Mouse (Mus musculus): Measurements from ENCODE around the gene Rasgef1a. TPM values are rescaled to one million over a fixed set of nuclear protein-coding genes. Genes with fewer than 3 reads are reported as not detected.

Rasgef1a gene
- polyA plus RNA-seq, 2 experiments, result 0.15 TPM; not detected in 1

DNA sequence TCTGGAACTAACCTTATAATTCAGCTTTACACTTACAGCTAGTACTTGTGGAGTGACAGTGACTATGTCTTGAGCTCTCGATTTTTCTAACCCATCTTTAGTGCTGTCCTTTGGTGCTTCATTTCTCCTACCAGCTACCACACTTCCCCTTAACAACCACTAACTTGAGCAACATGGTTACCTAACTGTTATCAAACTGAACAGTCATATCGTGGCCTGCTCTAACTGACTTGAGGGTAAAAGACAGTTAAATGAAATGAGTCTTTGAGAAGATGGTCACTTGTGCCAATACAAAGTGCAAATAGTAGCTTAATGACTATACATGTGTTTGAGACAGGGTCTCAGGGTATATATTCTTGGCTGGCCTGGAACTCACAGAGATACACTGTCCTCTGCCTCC lies 125.9 kb downstream of the Rasgef1a start:
- no peak overlapping the region for H3K9ac ChIP-seq (ENCODE audit: low read depth, low read length, severe bottlenecking)
- no peaks in the 10 kb centered on the region for H3K4me1 ChIP-seq (ENCODE audit: control insufficient read depth, insufficient read depth, low read length)
- no peak overlapping the region for H3K4me2 ChIP-seq (replicated peaks; ENCODE audit: low read depth, low read length, severe bottlenecking)
- TF ChIP-seq POLR2A (IDR thresholded peaks at IDR 0.05; ENCODE audit: borderline replicate concordance, extremely low read depth, insufficient read depth, insufficient read length), result no peak
- no peaks in the 10 kb centered on the region for H3K9me3 ChIP-seq (ENCODE audit: control insufficient read depth, low read length)
- H3K27me3 ChIP-seq (ENCODE audit: control insufficient read depth, insufficient read depth, low read length), result no peaks in the 10 kb centered on the region
- ATAC-seq (ENCODE audit: low FRiP score, low read depth), result no peak
- H3K4me3 ChIP-seq (replicated peaks; ENCODE audit: low read length), result no peak overlapping the region
- no peak for DNase-seq (ENCODE audit: low spot score)
- no peaks in the 10 kb centered on the region for H3K36me3 ChIP-seq (ENCODE audit: control insufficient read depth, insufficient read depth, low read length)
- no peak overlapping the region for H3K27ac ChIP-seq (replicated peaks; ENCODE audit: low read depth, low read length)
- 77% methylated on average over 2 of the region's 2 CpGs for WGBS

DNA sequence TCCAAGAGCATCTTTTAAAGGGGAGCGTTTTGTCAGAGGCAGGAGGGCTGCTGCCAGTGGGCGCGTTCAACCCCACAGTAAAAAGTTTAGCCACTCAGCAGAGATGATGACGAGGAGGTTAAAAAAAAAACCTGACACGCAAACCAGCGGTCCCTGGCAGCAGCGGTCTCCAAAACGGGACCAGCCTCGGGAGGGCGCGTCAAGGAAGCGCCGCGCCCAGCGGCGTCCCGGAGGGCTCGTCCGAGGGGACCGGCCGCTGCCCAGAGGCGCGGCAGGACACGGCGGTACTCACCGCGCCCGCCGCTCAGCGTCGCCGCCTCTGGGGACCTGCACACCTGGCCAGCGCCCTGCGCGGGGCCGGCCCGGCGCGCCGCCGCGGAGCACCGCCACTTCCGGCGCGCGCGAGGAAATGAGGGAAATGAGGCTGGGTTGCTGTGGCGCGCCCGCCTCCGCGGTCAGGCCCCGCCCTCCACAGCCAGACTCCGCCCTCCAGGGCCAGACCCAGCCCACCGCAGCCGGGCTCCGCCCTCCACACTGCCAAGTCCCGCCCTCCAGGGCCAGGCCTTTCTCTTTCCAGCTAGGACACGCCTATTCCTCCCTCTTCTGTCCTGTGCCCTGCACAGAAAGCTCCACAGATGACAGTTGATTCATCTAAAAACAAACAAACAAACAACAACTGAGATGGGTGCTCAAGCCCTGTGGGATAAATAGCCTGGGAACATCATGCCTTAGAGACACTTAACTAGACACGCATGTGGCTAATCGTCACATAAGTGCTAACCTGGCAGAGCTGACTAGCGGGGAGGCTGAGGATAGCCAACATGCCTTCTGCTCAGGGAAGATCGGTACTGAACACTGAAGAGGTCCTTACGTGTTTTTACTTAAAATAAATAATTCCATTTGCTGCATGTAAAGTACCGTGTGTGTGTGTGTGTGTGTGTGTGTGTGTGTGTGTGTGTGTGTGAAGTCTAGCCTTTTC lies 127.8 kb downstream of the Rasgef1a start, which contains the start of gene Csgalnact2:
Gene Csgalnact2 (minus strand): TSS at position 410 of the 979 bp plus-strand sequence.
- Histone ChIP-seq H3K4me2 (replicated peaks; ENCODE audit: low read depth, low read length, severe bottlenecking) (peak within 1 kb of the TSS; percentile 70), H3K9ac (ENCODE audit: low read depth, low read length, severe bottlenecking) (peak within 1 kb of the TSS; percentile 85), H3K36me3 (ENCODE audit: control insufficient read depth, insufficient read depth, low read length) (no peaks in the 10 kb centered on the region), H3K27me3 (ENCODE audit: control insufficient read depth, insufficient read depth, low read length) (no peaks in the 10 kb centered on the region), H3K4me1 (ENCODE audit: control insufficient read depth, insufficient read depth, low read length) (no peaks in the 10 kb centered on the region), H3K4me3 (replicated peaks; ENCODE audit: low read length) (peak within 1 kb of the TSS; percentile 77), H3K9me3 (ENCODE audit: control insufficient read depth, low read length) (no peaks in the 10 kb centered on the region), H3K27ac (replicated peaks; ENCODE audit: low read depth, low read length) (peak within 1 kb of the TSS; percentile 80)
- 7% methylated on average over 47 of the region's 66 CpGs for WGBS
- ATAC-seq (ENCODE audit: low FRiP score, low read depth), result peak; percentile 99
- peak; percentile 77; the same call in 1 of the 2 replicates for TF ChIP-seq POLR2A (IDR thresholded peaks at IDR 0.05; ENCODE audit: borderline replicate concordance, extremely low read depth, insufficient read depth, insufficient read length)
- peak; percentile 89 for DNase-seq (ENCODE audit: low spot score)

GRCm38 (mm10) chr6:118140961-118141360 lies 129.7 kb downstream of the Rasgef1a start:
- TF ChIP-seq POLR2A (IDR thresholded peaks at IDR 0.05; ENCODE audit: borderline replicate concordance, extremely low read depth, insufficient read depth, insufficient read length), result no peak
- ATAC-seq (ENCODE audit: low FRiP score, low read depth) (no peak), DNase-seq (ENCODE audit: low spot score) (no peak)
- no peak overlapping the region for H3K27ac ChIP-seq (replicated peaks; ENCODE audit: low read depth, low read length)
- H3K4me1 ChIP-seq (ENCODE audit: control insufficient read depth, insufficient read depth, low read length), result no peaks in the 10 kb centered on the region
- no peaks in the 10 kb centered on the region for H3K9me3 ChIP-seq (ENCODE audit: control insufficient read depth, low read length)
- 78% methylated on average over 6 of the region's 6 CpGs for WGBS
- no peaks in the 10 kb centered on the region for H3K27me3 ChIP-seq (ENCODE audit: control insufficient read depth, insufficient read depth, low read length)
- no peak overlapping the region for H3K4me3 ChIP-seq (replicated peaks; ENCODE audit: low read length)
- no peak overlapping the region for H3K4me2 ChIP-seq (replicated peaks; ENCODE audit: low read depth, low read length, severe bottlenecking)
- H3K9ac ChIP-seq (ENCODE audit: low read depth, low read length, severe bottlenecking), result no peak overlapping the region
- H3K36me3 ChIP-seq (ENCODE audit: control insufficient read depth, insufficient read depth, low read length), result no peaks in the 10 kb centered on the region

Small RNA genes within 50 kb of the gene (microRNA-seq; reads per million reads assigned to microRNA genes)
- gene Mir7044, result not detected

Other genes with a start within 250 kb of the Rasgef1a start
- 67.2 and 85.1 TPM in 2 replicates for gene Zfp637, start 170.3 kb upstream of the Rasgef1a start, polyA plus RNA-seq (2012; rRNA removed)
- gene Zfp637, start 170.3 kb upstream of the Rasgef1a start, polyA plus RNA-seq (2014; fragmentation: Nextera tagmentation; extraction: Ambion mirVana), result 148 and 172 TPM in 2 replicates
- 7.4 and 8.6 TPM in 2 replicates for gene Zfp239, start 149.3 kb upstream of the Rasgef1a start, polyA plus RNA-seq (2012; rRNA removed)
- 9.7 and 11.8 TPM in 2 replicates for gene Zfp239, start 149.3 kb upstream of the Rasgef1a start, polyA plus RNA-seq (2014; fragmentation: Nextera tagmentation; extraction: Ambion mirVana)
- 385 and 486 TPM in 2 replicates for gene Hnrnpf, start 111.1 kb upstream of the Rasgef1a start, polyA plus RNA-seq (2012; rRNA removed)
- 609 and 633 TPM in 2 replicates for gene Hnrnpf, start 111.1 kb upstream of the Rasgef1a start, polyA plus RNA-seq (2014; fragmentation: Nextera tagmentation; extraction: Ambion mirVana)
- gene Fxyd4, start 73.7 kb upstream of the Rasgef1a start, polyA plus RNA-seq (2012; rRNA removed), result not detected in 2 replicates
- gene Fxyd4, start 73.7 kb upstream of the Rasgef1a start, polyA plus RNA-seq (2014; fragmentation: Nextera tagmentation; extraction: Ambion mirVana), result 1.4 and 2.5 TPM in 2 replicates
- 10.4 and 11.6 TPM in 2 replicates for gene Csgalnact2, start 127.7 kb downstream of the Rasgef1a start, polyA plus RNA-seq (2012; rRNA removed)
- 20.3 and 20.8 TPM in 2 replicates for gene Csgalnact2, start 127.7 kb downstream of the Rasgef1a start, polyA plus RNA-seq (2014; fragmentation: Nextera tagmentation; extraction: Ambion mirVana)
- gene Ret, start 186.3 kb downstream of the Rasgef1a start, polyA plus RNA-seq (2012; rRNA removed), result 0.79 and 0.91 TPM in 2 replicates
- 0.50 and 0.51 TPM in 2 replicates for gene Ret, start 186.3 kb downstream of the Rasgef1a start, polyA plus RNA-seq (2014; fragmentation: Nextera tagmentation; extraction: Ambion mirVana)

Data from limb, embryonic 14.5 days (tissue).